Mouse (Mus musculus): Measurements from ENCODE around the gene Lrrtm1.

The Lrrtm1 gene

DNA sequence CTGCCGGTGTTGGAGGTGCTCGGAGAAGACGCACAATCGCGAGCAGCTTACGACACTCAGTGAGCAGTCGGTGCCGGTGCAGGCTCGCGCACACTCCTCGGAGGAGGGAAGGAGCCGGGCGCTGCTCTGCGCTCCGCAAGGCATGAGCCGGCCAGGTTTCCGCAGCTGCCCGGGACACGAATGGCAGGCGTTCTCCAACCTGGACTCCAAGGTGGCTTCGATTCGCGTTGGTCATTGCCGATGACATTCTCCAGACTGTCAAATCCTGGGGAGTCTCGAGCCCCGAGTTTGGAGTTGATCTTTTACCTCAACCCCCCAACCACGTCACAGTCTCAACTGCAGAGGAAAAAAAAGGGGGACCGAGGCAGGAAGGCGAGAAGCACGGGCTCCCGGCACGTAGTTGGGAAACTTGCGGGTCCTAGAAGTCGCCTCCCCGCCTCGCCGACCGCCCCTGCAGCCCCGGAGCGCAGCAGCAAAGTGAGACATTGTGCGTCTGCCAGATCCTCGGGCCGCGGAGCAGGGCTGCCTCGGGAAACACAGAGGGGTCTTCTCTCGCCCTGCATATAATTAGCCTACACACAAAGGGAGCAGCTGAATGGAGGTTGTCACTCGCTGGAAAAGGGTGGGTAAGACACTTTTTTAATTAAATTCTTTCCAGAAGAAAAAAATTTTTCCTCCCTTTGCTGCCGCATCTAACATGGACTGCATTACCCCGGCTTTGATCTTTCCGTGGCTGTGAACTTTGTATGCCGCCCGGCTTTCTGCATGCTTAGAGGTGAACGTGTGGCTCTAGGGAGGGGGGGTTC, at the start of gene Lrrtm1:
Lrrtm1 (plus strand) TSS at position 89 of the 806 bp plus-strand sequence.
- DNase-seq (ENCODE audit: low read depth, low spot score): peak; percentile 44

DNA sequence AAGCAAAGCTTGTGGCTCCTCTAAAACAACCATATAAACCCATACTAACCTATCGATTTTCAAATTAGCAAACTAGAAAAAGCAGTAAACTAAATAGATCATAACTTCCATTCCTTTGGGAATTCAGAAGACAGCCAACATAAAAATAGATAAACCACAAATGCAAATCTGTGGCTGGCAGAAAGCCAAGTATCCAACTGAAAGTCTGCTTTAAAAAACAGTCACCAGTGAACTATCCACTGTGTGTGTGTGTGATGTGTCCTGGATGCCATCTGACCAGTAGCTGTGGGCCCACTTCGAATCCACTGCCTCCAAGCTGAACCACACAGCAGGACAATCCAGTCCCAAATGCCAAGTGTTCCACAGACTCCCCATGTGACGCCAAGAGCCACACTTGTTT, 45.8 kb upstream of the Lrrtm1 start:
- no peak for DNase-seq (ENCODE audit: low read depth, low spot score)

- peak; percentile 16 for DNase-seq (ENCODE audit: low read depth, low spot score)
Measured at GRCm38 (mm10) chr6:77199375-77199774, 43.1 kb upstream of the Lrrtm1 start.

GRCm38 (mm10) chr6:77209183-77209582, 33.3 kb upstream of the Lrrtm1 start:
- DNase-seq (ENCODE audit: low read depth, low spot score): no peak

- DNase-seq (ENCODE audit: low read depth, low spot score): no peak
Measured at GRCm38 (mm10) chr6:77209929-77210328, 32.6 kb upstream of the Lrrtm1 start.

DNA sequence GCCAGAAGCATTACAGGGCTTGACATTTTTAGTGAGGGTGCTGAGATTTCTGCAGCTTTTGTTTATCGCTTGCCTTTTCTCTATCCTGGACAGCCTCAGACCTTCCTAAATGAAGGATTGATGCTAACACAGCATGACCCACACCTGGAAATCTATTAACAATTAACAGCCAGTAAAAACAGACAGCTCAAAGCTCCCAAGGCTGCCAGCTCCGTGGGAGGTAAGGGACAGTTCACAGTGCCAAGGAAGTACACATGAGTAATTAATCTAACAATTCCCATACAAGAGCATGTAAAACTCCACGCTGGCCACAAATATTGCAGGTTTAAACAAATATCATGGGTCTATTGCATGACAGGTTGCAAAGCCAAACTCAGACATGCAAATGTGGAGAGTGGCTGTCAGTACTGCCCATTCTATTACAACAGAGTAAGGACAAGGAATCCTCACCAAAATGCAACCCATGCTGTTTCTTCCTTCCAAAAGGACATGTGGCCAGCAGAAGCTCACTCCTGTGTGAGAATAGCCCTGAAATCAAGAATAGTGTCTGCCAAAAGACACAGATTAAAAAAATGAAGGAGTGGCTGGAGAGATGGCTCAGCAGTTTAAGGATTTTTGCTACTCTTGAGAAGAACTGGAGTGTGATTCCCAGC, 28.6 kb upstream of the Lrrtm1 start:
- DNase-seq (ENCODE audit: low read depth, low spot score): no peak

- no peak for DNase-seq (ENCODE audit: low read depth, low spot score)
Measured at GRCm38 (mm10) chr6:77215322-77215721, 27.2 kb upstream of the Lrrtm1 start.

DNA sequence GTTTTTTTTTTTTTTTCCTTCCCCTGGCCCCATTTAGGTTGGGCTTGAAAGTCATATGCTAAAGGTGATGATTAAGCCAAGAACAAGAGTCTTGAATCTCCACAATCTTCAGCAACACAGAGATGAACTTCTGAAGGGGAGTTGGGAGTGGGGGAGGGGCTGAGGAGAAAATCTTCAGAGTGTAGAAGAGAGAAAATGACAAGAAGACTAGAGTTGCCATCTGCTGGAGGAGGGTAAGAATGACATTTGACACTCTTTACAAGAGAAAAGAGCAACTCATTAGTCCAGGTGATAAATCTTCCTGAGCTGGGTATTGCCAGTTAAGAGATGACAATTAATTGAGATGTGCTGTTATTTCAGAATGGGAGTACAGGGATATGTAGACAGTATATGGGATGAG, 23.6 kb upstream of the Lrrtm1 start:
- peak; percentile 38 for DNase-seq (ENCODE audit: low read depth, low spot score)

- no peak for DNase-seq (ENCODE audit: low read depth, low spot score)
Measured at GRCm38 (mm10) chr6:77220776-77221175, 21.7 kb upstream of the Lrrtm1 start.

GRCm38 (mm10) chr6:77222849-77223638, 19.4 kb upstream of the Lrrtm1 start:
- DNase-seq (ENCODE audit: low read depth, low spot score): no peak

- DNase-seq (ENCODE audit: low read depth, low spot score): no peak
Measured at GRCm38 (mm10) chr6:77240426-77240825, 2.1 kb upstream of the Lrrtm1 start.

GRCm38 (mm10) chr6:77243541-77244231, 1.2 kb downstream of the Lrrtm1 start:
- peak; percentile 67 for DNase-seq (ENCODE audit: low read depth, low spot score)

DNA sequence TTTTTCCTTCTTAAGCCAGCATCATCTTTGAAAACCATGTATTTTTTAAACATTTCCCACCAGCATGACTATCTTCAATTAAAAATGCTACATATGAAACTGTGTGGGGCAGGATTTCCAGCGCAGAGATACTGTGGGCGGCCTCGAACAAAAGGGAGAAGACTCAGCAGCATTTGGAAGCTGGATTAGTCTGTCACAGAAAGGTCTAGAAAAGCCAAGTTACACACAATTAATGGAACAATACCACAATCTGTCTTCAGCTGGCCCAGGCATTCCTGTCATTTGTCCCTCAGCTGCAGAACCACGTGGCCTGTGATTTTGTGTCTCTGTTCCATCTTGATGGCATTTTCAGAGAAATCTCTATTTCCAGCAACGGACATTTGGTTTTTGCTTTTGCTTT, 11.0 kb downstream of the Lrrtm1 start:
- DNase-seq (ENCODE audit: low read depth, low spot score): no peak

DNA sequence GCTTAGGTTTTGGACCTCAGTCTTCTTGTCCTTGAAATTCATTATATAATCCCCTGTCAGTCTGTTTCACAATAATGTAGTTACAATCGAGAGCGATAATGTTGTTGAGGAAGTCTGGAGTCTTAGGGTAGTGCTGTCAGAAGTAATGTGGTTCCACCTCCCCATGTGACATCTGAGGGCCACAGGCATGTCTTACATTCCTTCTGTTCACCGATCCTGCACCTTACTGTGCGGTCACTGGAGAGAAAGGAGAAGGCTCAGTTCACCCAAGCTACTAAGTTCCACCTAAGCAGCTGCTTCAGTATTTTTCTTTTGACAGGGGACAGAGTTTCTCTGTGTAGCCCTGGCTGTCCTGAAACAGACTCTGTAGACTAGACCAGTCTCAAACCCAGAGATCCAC, 13.9 kb downstream of the Lrrtm1 start:
- no peak for DNase-seq (ENCODE audit: low read depth, low spot score)

GRCm38 (mm10) chr6:77257358-77258105, 15.0 kb downstream of the Lrrtm1 start:
- no peak for DNase-seq (ENCODE audit: low read depth, low spot score)

DNA sequence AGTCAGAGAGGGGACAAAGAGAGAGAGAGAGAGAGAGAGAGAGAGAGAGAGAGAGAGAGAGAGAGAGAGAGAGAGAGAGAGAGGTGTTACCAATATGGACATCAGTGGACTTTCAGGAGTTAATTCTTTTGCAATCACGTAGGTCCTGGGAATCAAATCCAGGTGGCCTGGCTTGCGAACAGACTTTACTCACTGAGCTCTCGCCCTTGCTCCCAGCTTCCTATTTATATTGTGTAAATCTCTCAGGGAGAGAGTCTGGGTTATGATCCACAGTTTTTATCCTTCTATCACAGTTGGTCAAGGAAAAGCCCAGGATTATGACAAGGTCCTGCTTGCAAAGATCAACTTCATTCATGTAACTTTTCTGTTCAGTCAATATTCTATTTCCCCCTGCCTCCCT, 22.7 kb downstream of the Lrrtm1 start:
- DNase-seq (ENCODE audit: low read depth, low spot score): no peak

DNA sequence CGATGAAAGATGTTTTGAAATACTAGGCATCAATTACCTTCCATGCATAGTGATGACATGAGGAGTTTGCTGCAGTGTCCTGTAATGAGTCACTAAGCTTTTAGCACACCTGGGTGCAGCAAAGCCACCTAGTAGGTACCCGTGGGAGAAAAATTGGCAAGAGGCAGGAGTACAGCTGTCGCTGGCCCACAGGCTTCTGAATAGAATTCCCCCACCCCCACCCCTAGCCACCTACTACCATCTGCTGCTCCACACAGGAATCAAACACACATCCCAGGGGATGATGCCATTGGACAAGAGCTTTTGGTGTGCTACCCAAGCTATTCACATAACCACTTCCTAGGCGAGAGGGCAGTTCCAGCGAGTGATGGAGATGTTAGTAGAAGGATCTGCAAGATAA, 36.3 kb downstream of the Lrrtm1 start:
- no peak for DNase-seq (ENCODE audit: low read depth, low spot score)

DNA sequence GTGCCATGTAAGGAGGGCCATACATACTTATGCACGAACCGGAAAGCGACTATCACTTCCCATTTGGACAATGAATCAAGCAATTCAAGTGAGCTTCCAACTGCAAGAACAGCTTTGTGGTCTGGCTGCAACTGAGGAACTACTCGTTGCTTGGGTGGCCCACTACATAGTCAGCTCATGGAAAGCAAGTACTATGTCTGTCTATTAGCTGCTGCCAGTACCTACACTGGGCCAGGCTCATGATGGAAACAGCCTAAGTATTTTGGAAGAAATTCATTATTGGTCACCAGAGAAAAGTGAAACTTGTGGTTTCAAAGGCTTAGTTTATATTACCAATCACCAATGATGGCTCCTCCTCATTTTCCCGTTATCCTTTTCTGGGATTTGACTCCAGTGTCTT, 43.8 kb downstream of the Lrrtm1 start:
- no peak for DNase-seq (ENCODE audit: low read depth, low spot score)

- no peak for DNase-seq (ENCODE audit: low read depth, low spot score)
Measured at GRCm38 (mm10) chr6:77288402-77288801, 45.9 kb downstream of the Lrrtm1 start.

DNA sequence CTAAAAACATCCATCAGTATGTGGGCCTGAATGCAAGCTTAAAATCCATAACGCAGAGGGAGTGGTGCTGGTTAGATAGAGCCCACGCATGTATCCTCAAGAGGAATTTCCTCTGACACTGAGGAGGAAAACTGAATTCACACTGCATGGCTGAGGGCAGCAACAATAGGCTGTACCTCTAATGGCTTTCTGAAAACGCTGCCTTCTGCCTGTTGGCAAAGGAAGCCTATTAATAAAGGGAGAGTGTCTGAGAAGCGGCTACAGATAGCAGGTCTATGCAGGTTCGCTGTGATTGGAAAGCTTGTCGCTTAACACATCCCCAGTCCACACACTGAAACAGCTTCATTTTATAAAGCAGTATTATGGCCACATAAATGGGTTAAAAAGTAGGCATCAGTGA, 48.9 kb downstream of the Lrrtm1 start:
- DNase-seq (ENCODE audit: low read depth, low spot score): no peak

- no peak for DNase-seq (ENCODE audit: low read depth, low spot score)
Measured at GRCm38 (mm10) chr6:77301305-77301704, 58.8 kb downstream of the Lrrtm1 start.
